Mouse (Mus musculus) c-Kit-positive CD71-positive TER-119-positive erythroid progenitor cells, embryonic 14.5 days (primary cell): ENCODE data around the gene Fzd7.

Experiments
- DNase-seq: peaks from one replicate; pipeline ENCODE4 v3.0.0-alpha.2; 2013; ENCODE audit warnings: low spot score

Fzd7 gene

DNA sequence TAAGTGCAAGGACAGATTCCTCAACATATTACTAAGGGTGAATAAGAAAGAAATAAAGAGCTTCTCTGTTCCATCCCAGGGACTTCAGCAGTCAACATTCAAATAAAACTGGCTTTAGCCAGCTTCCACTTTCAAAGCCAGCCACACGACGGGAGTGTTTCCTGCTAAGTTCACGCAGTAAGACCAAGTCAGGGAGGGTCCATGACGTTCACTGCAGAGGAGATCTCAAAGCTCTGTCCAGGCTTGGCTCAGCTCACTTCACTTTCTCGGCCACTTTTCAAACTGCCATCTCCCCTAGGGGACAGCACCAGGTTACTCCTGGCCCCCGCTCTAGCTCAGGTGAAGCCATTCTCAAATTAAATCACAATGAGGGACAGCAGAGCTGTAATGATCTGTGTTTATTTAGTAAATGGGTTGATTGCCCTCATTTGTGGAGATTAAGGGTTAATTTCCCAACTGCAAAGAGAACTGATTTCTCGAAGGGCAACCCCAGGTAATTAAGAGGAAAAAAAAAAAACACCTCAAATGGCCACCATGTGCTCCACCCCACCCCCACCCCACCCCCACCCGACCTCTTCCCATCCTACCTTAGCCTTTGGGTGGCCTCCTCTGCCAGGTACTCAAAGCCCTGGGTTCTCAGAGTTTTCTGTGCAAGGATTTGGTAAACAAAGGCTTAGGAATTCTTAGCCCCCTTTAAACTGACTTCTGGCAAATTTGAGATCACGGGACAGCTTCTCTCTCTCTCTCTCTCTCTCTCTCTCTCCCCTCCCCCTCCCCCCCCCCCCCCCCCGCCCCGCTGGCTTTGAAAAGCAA lies 9.7 kb upstream of the Fzd7 start:
- DNase-seq, result no peak

DNA sequence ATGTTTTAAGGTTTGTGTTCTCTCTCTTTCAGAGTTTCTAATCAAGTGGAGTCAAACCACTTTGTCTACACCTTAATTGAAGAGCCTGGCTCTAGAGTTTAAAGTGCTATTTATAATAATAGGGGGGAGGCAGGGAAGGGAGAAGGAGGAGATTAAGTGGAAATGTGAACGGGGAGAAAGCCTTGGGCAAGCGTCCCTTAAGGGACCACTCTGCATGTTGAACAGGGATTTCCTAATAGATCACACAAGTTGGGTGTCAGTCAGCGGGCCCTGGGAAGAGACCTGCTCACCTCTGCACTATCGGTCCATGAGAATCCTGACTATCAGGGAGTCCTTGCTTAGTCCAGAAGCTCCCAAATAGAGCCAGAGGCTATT lies 9.1 kb upstream of the Fzd7 start:
- no peak for DNase-seq

DNA sequence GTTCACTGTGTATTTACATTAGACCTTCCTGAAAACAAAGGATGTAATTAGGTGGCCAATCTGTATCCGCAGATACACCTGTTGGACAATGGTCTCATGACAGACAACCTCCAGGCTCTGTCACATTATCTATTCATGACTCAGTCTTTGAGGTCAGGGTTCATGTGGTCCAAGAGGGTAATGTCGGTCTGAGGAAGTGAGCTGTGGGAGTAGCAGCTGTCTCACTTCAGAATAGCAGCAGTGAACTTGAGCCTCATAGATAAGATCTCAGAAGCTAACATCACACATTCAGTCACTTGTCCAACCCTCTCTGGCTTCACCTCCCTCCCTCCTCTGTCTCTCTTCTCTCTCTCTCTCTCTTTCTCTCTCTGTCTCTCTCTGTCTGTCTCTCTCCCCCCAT lies 6.6 kb upstream of the Fzd7 start:
- no peak for DNase-seq

DNA sequence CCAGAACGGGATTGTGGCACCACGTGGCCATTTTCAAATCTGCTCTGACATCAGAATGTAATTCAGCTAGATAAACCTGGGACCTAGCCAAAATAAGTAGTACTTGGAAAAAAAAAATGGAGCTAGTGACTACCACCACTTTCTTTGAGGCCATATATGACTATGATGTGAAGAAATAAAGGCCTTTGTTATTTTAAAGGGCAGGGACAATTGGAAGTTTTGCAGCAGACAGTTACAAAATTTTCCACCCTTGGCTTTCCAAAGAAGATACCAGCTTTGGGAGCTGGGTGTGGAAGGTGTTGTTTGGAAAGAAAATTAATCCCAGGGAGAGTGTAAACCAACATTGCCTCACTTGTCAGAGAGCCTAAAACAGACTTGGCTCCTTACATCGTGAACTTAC lies 3.3 kb upstream of the Fzd7 start:
- no peak for DNase-seq

DNA sequence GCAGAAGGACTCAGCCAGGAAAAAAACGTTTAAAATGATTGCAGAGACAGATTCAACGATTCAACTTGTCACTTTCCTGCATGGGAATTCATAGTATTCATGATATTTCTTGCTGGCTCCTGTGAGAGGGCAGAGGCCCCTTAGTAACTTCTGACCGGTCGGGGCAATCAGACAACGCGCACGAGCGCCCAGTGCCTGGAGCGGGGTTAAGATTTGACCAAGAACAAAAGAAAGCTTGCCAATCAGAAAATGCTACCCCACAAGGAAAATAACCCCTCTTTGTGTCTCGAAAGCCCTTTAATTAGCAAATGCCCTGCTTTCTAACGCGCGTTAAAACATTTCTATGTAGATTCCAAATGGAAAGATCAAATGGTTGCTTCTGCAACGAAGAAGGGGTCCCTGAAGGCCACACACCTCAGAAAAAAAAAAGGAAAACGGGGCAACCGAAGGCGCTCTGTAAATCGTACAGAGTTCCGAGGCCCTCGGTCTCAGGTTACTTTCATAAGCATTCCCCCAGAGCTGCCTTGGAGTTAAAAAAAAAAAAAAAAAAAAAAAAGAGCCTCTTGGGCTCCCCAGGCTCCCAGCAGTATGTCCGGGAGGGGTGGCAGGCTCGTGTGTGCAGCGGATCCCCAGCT lies 1.3 kb upstream of the Fzd7 start:
- DNase-seq, result no peak

DNA sequence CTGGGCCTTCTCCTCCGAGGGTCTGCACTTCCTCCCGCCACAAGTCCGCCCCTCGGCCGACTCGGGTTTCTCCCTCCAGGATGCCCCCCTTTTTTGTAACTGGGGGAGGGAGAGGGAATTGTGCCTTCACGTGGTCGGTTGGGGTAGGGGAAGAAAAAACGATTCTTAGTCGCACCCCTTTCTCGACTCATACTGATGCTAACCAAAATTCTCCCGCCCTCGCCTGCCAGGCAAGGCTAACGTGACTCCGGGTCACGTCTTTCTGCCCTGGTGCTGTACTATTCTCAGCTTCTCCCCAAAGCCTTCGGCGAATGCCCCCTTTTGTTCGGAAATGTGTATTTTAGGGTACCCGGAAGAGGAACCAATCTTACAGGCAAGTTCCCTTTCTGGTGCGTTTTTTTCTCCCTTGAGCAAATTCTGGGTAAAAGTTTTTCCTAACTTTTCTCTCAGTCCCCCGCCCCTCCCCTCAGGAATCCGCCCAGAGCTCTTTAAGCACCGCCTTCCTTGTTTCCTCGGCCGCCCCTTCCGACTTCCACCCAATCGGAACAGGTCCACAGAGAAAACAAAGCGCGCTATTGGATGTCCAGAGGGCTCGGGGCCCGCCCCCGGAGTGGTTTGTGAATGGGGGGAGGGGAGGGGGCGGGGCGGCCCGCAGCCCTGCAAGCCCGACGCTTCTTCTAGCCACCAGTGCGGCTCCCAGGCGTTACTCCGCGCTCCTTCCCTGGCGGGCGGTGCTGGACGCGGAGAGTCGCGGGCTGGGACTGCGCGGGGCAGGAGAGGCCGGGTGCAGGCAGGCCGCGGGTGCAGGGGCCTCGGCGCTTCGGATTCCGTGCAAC lies 550 bp upstream of the Fzd7 start:
- peak; percentile 93 for DNase-seq

DNA sequence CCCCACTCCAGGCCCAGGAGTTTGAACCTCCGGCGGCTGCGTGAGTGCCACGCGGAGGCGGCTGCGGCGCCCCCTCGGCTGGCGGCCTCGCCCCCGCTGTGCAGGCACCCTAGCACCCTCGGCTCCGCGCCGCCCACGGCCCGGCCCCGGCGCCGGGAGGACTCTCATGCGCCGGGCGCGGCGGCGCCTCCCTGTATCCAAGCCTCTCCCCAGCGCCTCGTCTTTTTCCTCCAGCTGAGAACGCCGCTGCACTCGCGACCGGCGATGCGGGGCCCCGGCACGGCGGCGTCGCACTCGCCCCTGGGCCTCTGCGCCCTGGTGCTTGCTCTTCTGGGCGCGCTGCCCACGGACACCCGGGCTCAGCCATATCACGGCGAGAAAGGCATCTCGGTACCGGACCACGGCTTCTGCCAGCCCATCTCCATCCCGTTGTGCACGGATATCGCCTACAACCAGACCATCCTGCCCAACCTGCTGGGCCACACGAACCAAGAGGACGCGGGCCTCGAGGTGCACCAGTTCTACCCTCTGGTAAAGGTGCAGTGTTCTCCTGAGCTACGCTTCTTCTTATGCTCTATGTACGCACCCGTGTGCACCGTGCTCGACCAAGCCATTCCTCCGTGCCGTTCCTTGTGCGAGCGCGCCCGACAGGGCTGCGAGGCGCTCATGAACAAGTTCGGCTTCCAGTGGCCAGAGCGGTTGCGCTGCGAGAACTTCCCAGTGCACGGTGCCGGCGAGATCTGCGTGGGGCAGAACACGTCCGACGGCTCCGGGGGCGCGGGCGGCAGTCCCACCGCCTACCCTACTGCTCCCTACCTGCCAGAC lies 684 bp downstream of the Fzd7 start:
- no peak for DNase-seq

DNA sequence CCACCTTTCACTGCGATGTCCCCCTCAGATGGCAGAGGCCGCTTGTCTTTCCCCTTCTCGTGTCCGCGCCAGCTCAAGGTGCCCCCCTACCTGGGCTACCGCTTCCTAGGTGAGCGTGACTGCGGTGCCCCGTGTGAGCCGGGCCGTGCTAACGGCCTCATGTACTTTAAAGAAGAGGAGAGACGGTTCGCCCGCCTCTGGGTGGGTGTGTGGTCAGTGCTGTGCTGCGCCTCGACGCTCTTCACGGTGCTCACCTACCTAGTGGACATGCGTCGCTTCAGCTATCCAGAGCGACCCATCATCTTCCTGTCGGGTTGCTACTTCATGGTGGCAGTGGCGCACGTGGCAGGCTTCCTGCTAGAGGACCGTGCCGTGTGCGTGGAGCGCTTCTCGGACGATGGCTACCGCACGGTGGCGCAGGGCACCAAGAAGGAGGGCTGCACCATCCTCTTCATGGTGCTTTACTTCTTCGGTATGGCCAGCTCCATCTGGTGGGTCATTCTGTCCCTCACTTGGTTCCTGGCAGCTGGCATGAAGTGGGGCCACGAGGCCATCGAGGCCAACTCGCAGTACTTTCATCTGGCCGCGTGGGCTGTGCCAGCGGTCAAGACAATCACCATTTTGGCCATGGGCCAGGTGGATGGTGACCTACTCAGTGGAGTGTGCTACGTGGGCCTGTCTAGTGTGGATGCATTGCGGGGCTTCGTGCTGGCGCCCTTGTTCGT lies 1.5 kb downstream of the Fzd7 start:
- no peak for DNase-seq

DNA sequence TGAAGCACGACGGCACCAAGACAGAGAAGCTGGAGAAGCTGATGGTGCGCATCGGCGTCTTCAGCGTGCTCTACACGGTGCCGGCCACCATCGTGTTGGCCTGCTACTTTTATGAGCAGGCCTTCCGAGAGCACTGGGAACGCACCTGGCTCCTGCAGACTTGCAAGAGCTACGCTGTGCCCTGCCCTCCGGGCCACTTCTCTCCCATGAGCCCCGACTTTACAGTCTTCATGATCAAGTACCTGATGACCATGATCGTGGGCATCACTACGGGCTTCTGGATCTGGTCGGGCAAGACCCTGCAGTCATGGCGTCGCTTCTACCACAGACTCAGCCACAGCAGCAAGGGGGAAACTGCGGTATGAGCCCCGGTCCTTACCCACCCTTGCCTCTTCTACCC lies 2.1 kb downstream of the Fzd7 start:
- no peak for DNase-seq

DNA sequence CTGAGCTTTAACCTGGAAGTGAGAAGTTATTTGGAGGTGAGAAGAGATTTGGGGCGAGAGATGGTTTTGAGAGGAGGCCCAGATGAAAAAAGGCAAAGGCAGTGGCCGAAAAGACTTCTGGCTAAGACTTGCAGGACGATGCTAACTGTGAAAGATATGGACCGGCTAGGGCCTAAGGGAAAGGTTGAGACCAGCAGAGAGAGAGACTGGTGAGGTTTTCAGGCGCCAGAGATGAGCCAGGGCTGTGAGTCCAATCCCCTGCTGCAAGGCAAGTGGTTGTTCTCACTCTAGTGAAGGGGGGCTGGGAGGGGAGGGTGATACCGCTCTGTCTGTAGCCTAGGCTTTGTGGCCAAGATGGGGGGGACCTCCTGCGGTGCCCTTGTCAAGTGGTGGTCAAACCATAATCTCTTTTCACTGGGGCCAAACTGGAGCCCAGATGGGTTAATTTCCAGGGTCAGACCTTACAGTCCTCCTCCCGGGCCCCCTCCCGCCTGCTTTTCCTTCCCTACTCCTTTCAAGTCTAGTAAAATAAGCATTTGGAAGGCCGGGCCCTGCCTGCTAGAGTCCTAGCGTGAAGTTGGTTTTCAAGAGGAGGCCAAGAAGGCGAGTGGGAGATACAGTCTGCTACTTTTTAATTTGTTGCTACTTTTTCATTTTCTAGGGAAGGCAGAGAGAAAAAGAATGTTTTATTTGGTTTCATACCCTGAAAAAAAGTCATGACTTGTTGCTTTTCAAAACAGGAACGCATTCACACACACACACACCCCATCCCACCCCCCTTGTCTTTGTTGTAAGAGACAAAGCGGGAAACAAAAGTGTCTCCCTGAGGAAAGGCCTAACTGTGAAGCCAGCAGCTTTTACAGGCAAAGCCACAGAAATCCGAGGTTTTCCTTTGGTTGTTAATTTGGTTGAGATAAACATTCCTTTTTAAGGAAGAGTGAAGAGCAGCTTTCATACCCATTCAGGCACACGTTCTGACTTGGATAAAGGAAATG lies 2.9 kb downstream of the Fzd7 start:
- DNase-seq, result no peak

DNA sequence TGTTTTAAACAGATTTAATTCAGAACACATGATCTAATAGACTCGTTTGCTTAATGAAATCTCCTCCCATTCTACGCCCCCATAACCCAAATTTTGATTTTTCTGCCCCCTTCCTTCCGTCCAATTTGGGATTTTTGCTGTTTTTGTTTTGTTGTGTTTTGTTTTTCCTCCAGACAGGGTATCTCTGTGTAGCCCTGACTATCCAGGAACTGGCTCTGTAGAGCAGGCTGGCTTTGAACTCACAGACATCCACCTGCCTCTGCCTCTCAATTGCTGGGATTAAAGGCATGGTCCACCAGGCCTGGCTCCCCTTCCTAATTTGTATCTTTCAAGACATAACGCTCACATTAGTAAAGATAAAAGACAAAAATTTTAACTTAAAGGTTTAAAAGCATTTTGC lies 3.6 kb downstream of the Fzd7 start:
- no peak for DNase-seq

DNA sequence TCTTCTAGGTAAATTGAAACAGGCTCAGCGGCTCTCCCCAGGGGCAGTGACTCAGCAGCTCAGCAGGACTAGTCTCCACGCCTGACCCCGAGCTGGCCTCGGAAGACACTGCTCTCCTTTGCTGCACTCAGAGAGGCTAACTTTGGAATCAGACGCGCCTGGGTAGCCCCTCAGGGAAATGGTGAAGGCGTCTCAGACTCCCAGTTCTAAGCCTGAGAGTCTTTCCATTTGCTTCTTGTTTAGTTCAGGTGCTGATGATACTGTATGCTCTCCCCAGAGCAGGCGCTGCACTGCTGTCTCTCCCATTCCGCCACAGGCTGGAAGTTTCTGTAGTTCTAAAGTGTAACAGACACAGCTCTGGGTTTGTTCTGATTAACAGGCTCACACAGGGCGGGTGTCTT lies 5.4 kb downstream of the Fzd7 start:
- DNase-seq, result peak; percentile 52

DNA sequence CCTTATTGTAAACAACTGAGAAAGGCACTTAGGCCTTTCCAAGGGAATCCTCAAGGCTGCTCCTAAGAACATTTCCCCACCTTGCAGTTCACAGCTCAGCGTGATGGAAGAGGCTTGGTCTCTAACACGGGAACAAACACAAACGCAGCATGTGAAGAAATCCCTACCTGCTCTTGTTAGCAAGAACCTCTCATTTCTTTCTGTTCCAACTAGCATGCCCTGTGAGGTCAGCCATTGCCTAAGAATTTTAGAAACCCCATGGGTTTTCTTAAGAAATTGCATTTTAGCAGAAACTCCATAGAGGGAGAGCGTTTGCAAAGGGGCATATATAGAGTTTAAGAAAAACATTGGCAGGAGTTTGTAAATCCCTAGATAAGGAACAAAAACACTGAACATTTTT lies 6.3 kb downstream of the Fzd7 start:
- no peak for DNase-seq

DNA sequence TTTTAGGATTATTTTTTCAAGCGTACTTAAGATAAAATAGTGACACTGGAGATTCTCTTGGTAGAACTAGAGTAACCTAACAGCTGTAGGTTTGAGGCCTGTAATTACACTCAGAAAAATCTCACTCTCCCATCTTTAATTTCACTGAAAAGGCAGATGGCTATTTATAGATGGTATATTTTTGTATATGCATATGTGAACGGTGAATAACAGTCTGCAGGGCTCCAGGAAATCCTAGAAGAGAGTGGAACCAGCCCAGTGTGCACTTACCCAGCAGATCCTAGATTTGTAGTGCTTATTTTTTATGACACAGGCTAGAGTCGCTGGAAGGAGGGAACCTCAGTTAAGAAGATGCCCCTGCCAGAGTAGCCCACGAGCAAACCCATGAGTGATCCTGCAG lies 6.8 kb downstream of the Fzd7 start:
- no peak for DNase-seq

DNA sequence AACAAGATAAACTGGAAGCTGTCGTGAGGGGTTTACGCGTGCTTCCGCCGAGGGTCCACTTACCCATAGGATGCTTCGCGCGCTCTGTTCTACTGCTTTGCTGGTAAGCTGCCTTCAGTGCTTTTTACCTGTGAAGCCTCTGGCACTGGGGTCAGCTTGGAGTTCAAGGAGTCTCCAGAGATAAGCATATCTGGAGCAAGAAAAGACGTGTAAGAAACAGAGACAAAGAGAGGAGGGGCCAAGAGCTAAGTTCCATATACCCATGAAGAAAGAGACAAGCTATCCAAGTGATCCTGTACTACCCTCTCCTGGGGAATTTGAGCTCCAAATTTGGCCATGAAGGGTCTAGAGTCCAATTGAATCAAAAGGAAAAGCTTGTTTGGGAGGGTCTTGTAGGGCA lies 9.3 kb downstream of the Fzd7 start:
- no peak for DNase-seq

DNA sequence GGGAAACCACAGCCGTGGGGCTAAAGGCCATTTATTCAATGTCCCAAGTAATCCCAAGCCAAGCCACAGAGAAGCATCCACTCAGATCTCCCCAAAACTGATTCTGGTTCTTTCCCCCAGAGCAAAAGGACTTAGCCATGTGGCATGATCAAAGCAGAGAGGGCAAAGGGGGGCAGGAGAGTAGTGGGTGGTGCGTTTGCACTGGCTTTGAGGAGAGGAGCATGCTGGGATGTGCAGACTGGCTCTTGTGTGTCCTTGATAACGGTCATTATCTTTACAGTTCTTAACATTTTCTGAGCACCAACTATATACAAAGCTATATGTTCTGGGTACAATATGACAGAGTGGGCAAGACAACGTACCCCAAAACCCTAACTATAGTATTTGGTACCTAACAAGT lies 10.2 kb downstream of the Fzd7 start:
- DNase-seq, result no peak

DNA sequence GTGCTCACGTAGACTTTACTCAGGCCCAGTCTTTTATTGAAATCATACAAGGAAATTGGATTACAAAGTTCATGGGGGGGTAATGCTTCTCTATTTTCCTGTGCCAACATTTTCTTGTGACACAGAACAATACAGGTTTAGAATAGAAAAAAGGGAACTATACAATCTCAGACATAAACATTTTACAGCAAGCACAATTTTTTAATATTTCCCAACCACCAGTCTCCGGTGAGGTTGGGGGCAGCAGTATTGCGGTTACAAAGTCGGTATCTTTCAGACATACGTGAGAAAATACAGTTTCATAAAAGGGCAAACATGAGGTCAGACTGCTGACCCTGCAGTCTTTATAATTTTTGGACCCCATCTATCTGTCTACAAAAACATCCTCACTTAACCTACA lies 13.7 kb downstream of the Fzd7 start:
- no peak for DNase-seq

DNA sequence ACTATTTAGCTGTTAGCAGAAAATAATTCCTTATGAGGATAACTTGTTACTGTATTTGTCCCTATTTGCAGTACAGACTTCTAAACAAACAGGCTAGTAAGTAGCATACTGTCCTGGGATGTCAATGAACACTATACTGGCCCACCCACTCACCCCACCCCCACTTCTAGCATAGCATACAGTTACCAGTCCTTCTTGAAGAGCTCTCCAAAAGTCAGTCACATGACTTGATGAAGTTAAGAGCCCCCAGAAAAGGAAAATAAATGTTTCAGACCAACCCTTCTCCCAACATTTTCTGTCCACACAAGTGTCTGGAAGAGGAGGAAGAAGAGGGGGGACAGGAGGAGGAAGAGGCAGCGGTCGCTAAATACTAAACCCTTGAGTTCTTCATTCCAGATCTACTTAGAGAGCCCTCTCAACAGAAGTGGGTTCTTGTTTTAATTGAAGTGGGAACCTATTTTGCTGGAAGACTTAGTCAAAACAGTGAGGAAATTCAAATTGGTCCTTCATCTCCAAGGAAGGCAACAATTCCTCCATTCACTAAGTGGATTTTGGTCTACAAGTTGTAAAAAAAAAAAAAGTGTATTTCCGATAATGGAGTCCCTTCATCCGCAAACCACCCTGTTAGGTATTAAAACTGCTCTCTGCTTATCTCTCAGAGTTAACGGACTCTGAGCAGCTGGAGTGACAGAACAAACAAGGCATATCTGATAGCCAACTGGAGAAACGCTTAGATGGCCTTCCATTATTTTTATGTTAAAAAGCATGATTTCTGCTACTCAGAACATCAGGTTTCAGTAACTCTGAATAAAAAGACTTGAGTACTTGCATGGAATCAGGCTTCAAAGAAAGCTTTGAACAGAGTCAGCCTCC lies 15.8 kb downstream of the Fzd7 start:
- DNase-seq, result peak; percentile 35

DNA sequence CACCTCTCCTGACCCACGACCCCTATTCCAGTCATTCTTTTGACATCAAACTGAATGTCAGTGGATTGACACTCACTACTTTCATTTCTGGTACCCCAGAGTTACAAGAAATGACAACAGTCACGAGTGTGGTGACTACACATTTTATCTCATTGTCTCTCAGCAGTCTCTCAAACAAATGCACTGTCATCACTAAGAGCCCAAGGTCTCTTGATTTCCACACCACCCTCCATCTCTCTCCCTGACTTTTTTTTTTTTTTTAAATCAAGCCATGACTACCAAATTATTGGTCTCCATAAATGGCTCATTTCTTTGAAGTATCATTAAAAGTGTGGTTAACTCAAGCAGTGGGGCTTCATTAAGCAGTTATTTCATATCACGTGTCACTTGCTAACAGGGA lies 17.1 kb downstream of the Fzd7 start:
- DNase-seq, result no peak
